Mouse (Mus musculus): ENCODE measurements around the gene Tspan3. TPM values are rescaled to one million over a fixed set of nuclear protein-coding genes. Genes with fewer than 3 reads are reported as not detected.

Gene Tspan3
- total RNA-seq, 2 experiments from 2014 or later, result 415 to 420 TPM

DNA sequence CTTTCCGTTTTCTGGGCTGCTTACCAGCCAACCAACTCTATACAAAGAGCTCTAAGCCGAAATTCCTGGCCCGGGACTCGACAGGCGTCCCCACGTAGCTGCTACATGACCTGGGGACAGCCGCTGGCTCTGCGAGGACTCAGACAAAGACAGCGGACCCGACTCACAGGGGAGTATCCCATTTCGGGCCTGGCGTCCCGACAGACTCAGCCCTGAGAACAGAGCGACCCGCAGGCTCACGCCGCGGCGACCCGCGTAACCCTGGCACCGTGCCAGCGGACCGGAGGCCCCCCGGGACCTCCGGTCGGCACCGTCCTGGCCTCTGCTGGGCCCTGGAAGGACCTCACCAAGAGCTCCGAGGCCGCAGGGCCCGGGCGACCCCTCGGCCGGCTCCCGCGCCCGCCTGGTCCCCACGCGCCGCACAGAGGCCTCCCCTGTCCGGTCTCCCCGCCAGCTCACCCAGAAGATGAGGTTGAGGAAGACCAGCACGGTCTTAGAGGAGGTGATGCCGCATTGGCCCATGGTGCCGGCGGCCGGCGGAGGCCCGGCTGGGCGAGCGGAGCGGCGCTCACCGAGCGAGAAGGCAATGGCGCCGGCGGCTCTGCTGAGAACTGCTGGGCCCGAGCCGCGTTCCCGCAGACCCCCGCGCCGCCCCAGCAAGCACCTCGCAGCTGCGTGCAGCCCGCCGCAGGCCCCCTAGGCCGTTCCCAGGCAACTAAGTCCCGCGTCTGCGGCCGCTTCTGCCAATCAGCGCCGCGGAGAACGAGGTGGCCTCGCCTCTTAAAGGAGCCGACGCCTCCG lies 4.7 kb downstream of the Tspan3 start:
- DNase-seq (ENCODE audit: low spot score in 2 of 2), result peak; percentile 94 to 95
- intact Hi-C loops (cut with DNase I), result no loop called here

DNA sequence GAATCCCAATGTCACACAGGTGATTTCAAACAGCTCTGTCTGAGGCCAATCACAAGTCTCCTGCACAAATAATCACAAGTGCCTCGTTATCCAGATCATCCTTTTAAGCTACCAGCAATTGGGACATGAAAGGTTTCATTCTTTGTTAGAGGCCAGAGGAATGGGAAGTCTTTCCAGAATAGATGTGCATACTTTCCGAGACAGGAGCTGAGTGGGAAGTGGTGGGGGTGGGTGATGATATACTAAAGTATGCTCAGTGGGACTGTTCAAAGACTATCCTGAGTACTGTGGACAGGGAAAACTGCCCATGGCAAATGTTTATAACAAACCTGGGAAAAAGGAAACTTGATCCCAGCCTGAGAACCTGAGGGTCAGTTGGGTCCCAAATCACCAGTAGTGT lies 5.8 kb downstream of the Tspan3 start:
- intact Hi-C loops (cut with DNase I), result no loop called here
- DNase-seq (ENCODE audit: low spot score in 2 of 2), result no peak

DNA sequence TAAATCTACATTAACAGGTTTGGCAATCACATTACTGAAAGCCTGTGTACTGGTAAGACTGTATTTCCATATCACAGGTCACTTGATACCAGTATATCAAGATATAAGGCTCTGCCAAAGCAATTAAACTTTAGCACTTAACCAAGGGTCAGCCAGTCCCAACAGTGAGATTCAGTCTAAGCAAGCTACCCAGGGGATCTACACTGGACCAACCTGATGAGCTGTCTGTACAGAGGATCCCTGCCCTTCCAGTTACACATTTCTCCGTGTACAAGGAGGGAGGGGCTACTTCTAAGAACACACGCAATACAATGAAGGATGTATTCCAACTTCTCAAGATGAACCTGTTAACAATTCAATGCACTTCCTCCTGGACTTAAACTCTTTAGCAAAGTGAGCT lies 7.2 kb downstream of the Tspan3 start:
- intact Hi-C loops (cut with DNase I), result no loop called here
- DNase-seq (ENCODE audit: low spot score in 2 of 2), result no peak

DNA sequence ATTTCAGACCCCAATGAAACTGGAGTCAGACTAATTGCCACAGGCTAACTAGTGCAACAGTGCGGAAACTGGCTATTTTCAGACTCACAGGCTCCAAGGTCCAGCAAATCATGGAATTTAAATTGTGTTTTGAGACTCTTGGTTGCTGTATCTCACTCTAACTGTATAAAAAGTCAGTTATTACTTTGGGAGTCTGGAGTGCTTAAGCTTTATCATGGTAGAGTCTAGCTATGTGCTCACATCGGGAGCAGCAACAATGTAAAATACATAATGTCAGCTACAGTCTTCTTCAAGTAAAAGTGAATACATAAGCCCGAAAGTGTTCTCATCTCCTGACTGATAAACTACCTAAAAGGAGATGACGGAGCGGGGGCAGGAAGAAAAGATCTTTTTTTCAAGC lies 10.7 kb downstream of the Tspan3 start:
- DNase-seq (ENCODE audit: low spot score in 2 of 2), result no peak
- intact Hi-C loops (cut with DNase I), result no loop called here

DNA sequence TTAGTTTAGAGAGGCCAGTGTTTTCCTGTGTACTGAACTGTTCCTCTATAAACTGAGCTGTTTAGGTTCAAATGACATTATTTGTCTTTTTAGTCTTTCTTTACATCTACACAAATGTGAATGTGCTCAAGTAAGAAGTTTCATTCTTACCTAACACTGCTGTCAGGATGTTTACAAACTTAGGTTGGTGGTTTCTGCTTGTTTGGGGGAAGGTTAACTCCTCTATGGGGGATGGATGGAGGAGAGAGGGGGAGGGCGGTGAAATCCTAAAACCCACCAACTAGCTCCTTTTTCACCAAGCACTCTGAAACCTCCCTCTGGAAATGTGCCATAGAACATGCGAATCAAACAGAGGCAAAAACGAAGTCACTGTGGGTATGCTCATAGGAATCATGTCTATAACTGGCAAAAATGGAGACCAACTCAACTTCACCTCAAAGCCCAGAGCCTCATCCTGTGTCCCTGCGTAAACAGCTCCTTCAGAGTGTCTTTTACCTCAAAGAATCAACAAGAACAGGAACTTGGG lies 12.7 kb downstream of the Tspan3 start:
- intact Hi-C loops (cut with DNase I), result no loop called here

DNA sequence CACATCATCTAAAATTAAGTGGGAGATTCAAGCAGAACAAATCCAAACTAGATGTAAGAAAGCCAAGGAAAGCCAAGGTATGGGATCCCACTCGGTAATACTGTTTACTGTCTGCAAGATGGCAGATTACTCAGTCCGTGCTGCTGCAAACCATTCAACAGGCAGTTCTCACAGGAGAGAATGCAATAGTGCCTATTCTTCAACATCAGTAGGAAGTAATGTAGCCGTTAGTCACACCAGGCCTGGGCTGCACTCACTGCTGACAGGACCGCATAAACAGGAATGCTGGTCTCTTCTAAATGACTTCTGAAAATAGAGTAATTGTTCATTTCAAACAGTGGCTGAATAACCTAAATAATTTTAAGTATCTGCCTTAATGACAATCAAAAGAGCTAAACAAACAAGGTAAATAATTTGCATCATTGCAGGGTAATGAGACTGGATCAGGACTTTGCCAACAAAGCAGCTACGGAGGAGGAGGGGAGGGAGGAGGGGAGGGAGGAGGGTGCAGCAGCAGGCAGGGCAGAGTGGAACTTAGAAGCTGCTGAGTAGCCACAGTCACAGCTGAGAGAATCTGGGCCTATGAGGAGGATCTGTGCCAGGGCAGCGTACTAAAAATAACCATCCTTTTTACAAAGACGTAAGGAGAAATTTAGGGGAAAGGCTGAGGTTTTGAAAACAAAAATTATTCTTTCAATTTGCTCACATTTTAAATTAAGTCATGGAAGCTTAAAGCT lies 13.4 kb downstream of the Tspan3 start:
- intact Hi-C loops (cut with DNase I), result no loop called here
- peak; percentile 41 to 68 for DNase-seq (ENCODE audit: low spot score in 2 of 2)

More for the DNA sequence above, 12.7 kb downstream of the Tspan3 start:
- DNase-seq (ENCODE audit: low spot score in 2 of 2), result no peak

DNA sequence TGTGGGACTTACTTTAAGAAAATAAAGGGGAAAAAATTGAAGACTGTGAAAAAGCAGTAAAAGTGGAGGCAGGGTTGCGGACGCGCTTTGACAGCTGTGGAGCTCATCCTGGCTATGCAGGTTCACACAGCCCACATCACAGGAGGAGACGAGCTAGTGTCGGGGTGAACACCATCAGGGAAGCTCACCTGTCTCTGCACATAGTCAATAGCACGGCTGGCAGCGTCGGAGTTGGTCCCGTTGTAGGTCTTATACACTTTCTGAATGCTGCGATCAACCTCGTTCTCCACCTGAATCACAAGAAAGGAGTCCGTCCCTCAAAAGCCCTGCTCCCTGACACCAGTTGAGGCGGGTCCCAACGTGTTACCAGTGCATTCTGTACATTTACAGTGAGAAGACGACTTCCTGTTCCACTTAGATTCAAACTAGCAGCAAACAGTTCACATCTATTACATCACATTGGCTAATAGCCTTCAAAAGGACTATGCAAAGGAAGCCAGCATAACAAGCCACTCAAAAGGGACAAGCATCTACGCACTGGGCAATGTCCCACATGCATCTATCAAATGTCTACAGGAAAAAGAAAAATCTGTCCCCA lies 18.9 kb downstream of the Tspan3 start:
- no peak for DNase-seq (ENCODE audit: low spot score in 2 of 2)
- intact Hi-C loops (cut with DNase I), result no loop called here

DNA sequence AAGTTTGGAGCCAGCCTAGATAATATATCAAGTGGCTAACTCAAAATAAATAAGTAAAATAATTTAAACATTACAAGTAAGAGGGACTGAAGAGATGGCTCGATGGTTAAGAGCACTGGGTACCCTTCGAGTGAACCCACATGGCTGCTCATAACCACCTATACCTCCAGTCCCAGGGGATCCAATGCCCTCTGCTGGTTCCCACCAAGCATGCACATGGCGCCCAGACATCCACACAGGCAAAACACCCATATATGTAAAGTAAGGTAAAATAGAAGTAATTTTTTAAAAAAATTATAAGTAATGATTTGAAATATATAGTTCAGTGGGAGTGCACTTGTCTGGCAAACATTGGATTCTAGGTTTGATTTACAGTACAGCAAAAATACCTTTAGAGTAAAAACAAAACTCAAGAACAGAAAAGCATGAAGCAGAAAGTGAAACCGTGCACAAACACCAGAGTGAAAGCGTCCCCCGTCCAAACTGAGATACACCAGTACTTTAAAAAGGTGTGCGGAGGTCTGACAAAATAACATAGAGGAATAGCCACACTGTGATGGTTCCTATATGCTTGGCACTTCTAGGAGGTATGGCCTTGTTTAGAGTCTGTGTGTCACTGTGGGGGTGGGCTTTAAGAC lies 20.8 kb downstream of the Tspan3 start:
- no peak for DNase-seq (ENCODE audit: low spot score in 2 of 2)
- intact Hi-C loops (cut with DNase I), result no loop called here

DNA sequence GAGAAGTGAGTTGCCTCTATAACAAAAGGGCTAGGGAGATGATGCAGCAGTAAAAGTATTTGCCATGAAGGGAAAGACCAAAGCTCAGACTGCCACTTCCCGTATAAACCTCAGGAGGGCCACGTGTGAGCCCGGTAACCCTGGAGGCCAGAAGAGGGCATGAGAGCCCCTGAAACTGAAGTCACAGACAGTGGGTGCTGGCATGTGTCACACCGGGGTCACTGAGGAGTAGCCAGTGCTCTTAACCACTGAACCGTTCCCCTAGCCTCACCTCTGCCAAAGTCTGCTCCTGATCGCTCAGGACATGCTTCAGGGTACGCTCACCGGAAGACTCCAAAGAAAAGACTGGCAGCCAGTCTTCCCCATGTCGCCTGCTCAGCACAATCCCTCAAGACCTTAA lies 23.5 kb downstream of the Tspan3 start:
- intact Hi-C loops (cut with DNase I), result no loop called here

DNA sequence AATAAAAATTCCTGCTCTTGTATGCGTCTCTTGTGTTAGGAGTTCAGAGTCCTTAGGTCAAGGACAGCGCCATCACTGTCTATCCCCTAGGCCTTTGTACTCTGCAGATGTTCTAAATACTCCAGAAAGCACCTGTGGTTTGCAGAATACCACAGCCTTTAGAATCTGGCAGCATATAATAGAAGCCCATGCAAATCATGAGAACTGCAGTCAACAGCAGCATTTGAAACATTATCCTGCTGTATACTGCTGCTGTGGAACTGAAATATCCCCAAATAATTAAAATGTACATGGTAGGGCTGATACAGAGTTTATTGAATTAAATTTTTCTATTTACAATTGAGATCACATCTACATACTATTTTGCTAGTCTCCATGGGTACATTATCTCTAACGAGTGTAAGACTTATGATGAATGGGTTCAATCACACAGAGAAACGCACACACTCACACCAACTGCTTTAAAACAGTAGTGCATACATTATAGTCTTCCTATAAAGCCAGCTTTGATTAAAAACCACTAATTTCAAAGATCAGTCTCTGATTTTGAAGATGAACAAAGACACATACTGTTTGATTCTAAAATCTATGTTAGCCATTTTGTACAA lies 29.6 kb downstream of the Tspan3 start:
- intact Hi-C loops (cut with DNase I), result no loop called here
- no peak for DNase-seq (ENCODE audit: low spot score in 2 of 2)

More for the DNA sequence above, 23.5 kb downstream of the Tspan3 start:
- no peak for DNase-seq (ENCODE audit: low spot score in 2 of 2)

DNA sequence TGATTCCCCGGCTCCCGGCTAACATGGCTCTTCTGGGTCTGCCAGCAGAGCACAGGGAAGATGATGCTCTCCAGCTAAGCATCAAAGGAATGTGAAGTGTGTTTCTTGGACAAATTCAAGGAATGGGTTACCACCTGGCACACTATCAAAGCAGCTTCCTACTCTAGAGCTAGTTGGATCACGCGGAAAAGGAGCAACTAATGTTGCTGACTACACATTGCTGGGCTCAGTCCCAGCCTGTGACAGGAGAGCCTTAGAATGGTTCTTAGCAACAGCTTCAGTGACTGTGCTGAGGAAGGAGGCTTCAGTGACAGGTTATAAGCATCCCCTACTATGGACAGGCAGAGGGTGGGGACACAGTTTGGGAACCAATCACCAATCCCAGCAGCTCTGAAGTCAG lies 30.7 kb downstream of the Tspan3 start:
- intact Hi-C loops (cut with DNase I), result no loop called here

DNA sequence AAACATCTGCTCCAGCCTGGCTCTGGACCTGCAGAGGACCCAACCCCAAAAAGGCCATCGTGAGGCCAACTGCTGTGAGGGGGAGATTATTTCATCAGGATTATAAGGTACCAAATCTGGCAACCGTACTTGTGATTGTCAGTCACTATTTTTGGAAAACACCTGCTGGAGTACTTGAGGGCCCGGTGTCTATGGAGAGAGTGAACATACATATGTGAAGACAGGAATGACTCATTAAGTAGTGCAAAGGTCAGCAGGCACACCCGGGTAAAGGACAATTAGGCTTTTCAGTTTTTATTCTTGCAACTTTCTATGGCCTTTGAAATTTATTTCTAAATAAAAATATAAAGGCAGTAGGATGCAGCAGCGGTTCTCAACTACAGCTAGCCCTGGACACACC lies 31.3 kb downstream of the Tspan3 start:
- no peak for DNase-seq (ENCODE audit: low spot score in 2 of 2)
- intact Hi-C loops (cut with DNase I), result no loop called here

More for the DNA sequence above, 30.7 kb downstream of the Tspan3 start:
- peak in 1 of 2 experiments; percentile 74 for DNase-seq (ENCODE audit: low spot score in 2 of 2)

DNA sequence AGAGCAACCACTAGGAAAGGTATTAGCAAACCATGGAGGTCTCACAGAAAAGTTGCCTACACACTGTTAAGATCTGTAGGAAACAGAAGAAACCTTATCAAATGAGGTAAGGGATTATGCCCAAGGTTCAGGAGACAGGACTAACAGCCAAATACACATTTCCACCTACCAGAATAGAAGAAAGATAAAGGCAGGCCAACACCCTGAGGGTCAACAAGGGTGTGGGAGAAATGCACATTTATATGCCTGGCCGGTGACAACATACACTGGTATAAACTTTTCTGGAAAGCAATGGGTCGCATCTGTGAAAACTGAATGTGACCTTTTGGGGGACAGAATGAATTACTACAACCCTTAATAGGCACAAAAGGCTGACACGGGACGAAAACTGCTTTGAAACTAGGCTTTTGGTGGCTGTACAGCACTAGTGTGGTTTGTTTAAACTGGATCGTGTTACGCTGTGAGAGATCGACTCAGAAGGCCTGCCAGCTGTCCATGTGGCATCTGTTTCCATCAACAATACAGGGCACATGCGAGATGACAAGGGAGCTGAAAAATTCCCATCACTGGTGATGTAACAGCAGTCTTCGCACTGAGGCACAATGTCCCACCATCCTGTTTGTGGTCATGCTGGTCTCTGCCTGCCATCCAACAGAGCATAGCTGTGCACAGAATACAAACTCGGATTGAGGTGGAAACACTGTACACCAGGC lies 33.3 kb downstream of the Tspan3 start:
- intact Hi-C loops (cut with DNase I), result no loop called here
- DNase-seq (ENCODE audit: low spot score in 2 of 2), result no peak

DNA sequence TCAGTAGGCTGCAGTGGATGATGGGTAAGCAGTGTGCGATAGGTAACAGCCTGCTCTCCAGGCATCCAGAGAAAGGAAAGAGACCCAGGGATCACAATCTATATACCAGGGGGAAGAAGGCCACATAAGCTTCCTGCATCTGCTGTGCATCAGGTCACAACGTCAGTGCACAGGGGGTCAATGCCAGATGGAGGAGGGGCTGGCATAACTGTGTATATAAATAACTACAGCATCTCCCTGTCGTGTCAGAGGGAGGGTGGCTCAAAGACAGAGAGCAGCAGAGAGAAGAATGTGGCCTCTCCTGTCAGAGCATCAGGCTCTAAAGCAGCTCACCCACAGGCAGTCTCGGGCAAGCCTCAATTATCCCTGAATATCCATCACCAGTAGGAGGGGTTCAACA lies 34.7 kb downstream of the Tspan3 start:
- intact Hi-C loops (cut with DNase I), result no loop called here
- no peak for DNase-seq (ENCODE audit: low spot score in 2 of 2)

DNA sequence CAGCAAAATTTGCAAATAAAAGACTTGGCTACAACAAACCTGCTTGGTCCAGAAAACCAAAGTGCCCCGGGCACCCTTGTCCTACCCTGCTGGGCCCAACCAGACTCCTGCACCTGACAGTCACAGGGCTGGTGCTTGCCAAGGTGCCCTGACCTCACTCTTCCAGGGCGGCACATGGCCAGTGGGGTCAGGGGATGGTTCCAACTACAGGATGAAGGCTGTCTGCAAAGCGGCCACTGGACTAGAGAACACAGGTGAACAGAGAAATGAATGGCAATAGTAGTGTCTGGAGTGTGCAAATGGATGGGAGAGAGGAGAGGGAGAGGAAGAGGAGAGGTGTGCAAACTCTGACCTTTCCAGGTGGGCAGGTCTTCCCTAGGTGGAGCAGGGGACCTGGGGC lies 35.3 kb downstream of the Tspan3 start:
- intact Hi-C loops (cut with DNase I), result no loop called here
- no peak for DNase-seq (ENCODE audit: low spot score in 2 of 2)

DNA sequence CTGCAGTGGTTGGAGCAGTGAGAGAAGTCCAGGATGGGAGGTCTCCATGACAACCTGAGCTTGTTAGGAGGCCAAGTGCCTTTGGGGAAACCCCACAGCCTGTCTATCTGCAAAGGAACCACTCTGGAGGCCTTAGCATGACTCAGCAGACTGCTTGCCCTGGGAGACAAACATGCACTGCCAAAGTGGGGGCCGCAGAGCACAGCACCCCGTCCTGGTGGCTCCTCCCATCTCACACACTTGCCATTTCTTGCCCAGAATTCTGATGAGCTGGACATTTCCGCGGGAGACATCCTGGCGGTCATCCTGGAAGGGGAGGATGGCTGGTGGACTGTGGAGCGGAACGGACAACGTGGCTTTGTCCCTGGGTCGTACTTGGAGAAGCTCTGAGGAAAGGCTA lies 36.9 kb downstream of the Tspan3 start:
- peak; percentile 42 to 78 for DNase-seq (ENCODE audit: low spot score in 2 of 2)
- intact Hi-C loops (cut with DNase I), result no loop called here

DNA sequence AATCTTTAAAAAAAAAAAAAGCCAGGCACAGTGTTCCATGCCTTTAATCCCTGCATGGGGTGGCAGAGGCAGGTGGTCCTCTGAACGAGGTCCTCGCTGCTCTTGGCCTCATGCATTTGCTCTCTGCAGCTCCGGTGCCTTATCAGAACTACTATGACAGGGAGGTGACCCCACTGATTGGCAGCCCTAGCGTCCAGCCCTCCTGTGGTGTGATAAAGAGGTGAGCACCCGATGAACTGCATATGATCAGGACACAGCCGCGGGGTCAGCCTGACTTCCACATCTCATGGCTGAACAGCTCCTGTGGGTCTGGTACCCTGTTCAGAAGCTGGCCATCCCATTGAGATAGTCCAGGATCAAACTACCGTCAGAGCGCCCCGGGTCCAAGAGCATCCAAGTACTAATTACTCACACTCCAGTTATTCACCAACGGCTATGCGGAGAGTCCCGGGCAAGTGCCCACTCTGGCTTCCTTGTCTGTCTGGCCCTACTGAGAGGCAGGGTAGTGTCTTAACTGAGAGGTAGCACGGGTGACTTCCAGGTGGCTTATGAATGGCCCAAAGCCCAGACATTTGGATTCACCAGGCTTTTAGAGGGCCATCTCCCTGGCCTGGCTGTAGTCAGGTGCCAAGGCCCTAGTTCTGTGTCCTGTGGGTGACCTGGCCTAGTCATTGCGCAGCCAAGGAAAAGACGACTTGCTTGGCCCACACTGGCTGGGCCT lies 38.7 kb downstream of the Tspan3 start:
- no peak for DNase-seq (ENCODE audit: low spot score in 2 of 2)
- intact Hi-C loops (cut with DNase I), result no loop called here

DNA sequence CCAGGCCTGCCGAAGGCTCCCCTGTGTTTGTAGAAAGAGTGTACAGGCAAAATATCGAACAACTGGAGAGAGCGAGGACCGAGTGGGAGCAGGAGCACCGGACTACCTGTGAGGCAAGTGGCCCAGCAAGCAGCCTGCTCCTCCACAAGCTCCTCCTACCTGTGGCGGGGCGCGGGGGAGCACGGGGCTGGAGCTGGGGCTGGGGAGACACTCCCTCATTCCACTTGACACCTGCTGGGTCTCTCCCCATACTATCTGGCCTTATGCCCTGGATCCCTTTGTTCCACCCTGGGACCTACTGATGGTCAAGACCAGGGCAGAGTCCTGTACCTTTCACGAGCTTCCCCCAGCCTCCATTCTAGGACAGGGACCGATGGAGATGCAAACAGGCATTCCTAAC lies 40.7 kb downstream of the Tspan3 start:
- intact Hi-C loops (cut with DNase I), result no loop called here

More for the DNA sequence above, 40.7 kb downstream of the Tspan3 start:
- no peak for DNase-seq (ENCODE audit: low spot score in 2 of 2)
